Mouse (Mus musculus): Measurements from ENCODE around the gene Ksr2. TPM values are rescaled to one million over a fixed set of nuclear protein-coding genes. Genes with fewer than 3 reads are reported as not detected.
"Not testable (repeated sequence)": the region's sequence is repeated elsewhere in the genome, so short reads cannot be mapped to it uniquely, and the experiment has no call there.

Gene Ksr2
- polyA plus RNA-seq, 1 experiment, result 0.30 TPM

- H3K36me3 ChIP-seq (ENCODE audit: control insufficient read depth, insufficient read depth, low read length), result peaks cover 40% of the 10 kb centered on the region
- no peaks in the 10 kb centered on the region for H3K4me1 ChIP-seq (ENCODE audit: control insufficient read depth, insufficient read depth, insufficient read length)
- TF ChIP-seq CTCF (IDR thresholded peaks at IDR 0.05; ENCODE audit: extremely low read depth, insufficient read depth, insufficient read length, insufficient replicate concordance) (no peak), POLR2A (IDR thresholded peaks at IDR 0.05; ENCODE audit: low read depth, low read length) (no peak)
- H3K4me3 ChIP-seq (ENCODE audit: extremely low read depth, insufficient read depth, insufficient read length), result no peak overlapping the region
- H3K27ac ChIP-seq (ENCODE audit: insufficient read depth, low read length), result no peak overlapping the region
- 78% methylated on average over 7 of the region's 7 CpGs for WGBS
- no peak for DNase-seq (ENCODE audit: low read depth in 1 of 2, low spot score in 2 of 2)
- no peaks in the 10 kb centered on the region for H3K27me3 ChIP-seq (ENCODE audit: control insufficient read depth, insufficient read depth, low read length)
Observed at GRCm38 (mm10) chr5:117374372-117375049, 39.3 kb upstream of the Ksr2 start.

DNA sequence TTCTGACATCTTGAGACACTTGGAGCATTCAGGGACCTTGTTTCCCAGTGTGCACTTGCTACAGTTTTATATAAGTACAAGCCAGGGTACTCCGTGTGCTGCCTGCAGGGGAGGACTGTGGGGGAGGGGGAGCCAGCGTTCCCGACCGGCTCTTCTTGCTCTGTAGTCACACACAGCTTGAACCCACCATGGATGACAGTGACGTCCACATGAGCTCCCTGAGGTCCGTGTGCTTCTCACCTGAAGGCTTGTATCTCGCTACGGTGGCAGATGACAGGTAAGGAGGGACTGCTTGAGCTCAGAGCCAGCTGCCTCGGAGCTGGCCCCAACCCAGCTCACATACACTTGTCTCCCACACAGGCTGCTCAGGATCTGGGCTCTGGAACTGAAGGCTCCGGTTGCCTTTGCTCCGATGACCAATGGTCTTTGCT lies 37.5 kb upstream of the Ksr2 start:
- Histone ChIP-seq H3K27me3 (ENCODE audit: control insufficient read depth, insufficient read depth, low read length) (no peaks in the 10 kb centered on the region), H3K4me1 (ENCODE audit: control insufficient read depth, insufficient read depth, insufficient read length) (no peaks in the 10 kb centered on the region), H3K36me3 (ENCODE audit: control insufficient read depth, insufficient read depth, low read length) (peaks cover 41% of the 10 kb centered on the region), H3K4me3 (ENCODE audit: extremely low read depth, insufficient read depth, insufficient read length) (no peak overlapping the region), H3K27ac (ENCODE audit: insufficient read depth, low read length) (no peak overlapping the region)
- 94% methylated on average over 11 of the region's 11 CpGs for WGBS
- TF ChIP-seq CTCF (IDR thresholded peaks at IDR 0.05; ENCODE audit: extremely low read depth, insufficient read depth, insufficient read length, insufficient replicate concordance), result no peak
- no peak for TF ChIP-seq POLR2A (IDR thresholded peaks at IDR 0.05; ENCODE audit: low read depth, low read length)
- DNase-seq (ENCODE audit: low read depth in 1 of 2, low spot score in 2 of 2), result no peak

- H3K27ac ChIP-seq (ENCODE audit: insufficient read depth, low read length); H3K27me3 ChIP-seq (ENCODE audit: control insufficient read depth, insufficient read depth, low read length); H3K4me3 ChIP-seq (ENCODE audit: extremely low read depth, insufficient read depth, insufficient read length); H3K4me1 ChIP-seq (ENCODE audit: control insufficient read depth, insufficient read depth, insufficient read length): not testable (repeated sequence)
- peaks cover 33% of the 10 kb centered on the region for H3K36me3 ChIP-seq (ENCODE audit: control insufficient read depth, insufficient read depth, low read length)
- DNase-seq (ENCODE audit: low read depth in 1 of 2, low spot score in 2 of 2), result peak in 1 of 2 experiments; percentile 44
- 34% methylated on average over 14 of the region's 14 CpGs for WGBS
Observed at GRCm38 (mm10) chr5:117377731-117378130, 36.1 kb upstream of the Ksr2 start.

- no peak for TF ChIP-seq CTCF (IDR thresholded peaks at IDR 0.05; ENCODE audit: extremely low read depth, insufficient read depth, insufficient read length, insufficient replicate concordance)
- no peak for TF ChIP-seq POLR2A (IDR thresholded peaks at IDR 0.05; ENCODE audit: low read depth, low read length)
- no peak overlapping the region for H3K4me3 ChIP-seq (ENCODE audit: extremely low read depth, insufficient read depth, insufficient read length)
- DNase-seq (ENCODE audit: low read depth in 1 of 2, low spot score in 2 of 2), result no peak
- H3K36me3 ChIP-seq (ENCODE audit: control insufficient read depth, insufficient read depth, low read length), result peaks cover 30% of the 10 kb centered on the region
- WGBS, result 91% methylated on average over 4 of the region's 4 CpGs
- no peak overlapping the region for H3K27ac ChIP-seq (ENCODE audit: insufficient read depth, low read length)
- no peaks in the 10 kb centered on the region for H3K27me3 ChIP-seq (ENCODE audit: control insufficient read depth, insufficient read depth, low read length)
- H3K4me1 ChIP-seq (ENCODE audit: control insufficient read depth, insufficient read depth, insufficient read length), result no peaks in the 10 kb centered on the region
Observed at GRCm38 (mm10) chr5:117380199-117380598, 33.6 kb upstream of the Ksr2 start.

GRCm38 (mm10) chr5:117381785-117382184 lies 32.0 kb upstream of the Ksr2 start:
- no peaks in the 10 kb centered on the region for H3K4me1 ChIP-seq (ENCODE audit: control insufficient read depth, insufficient read depth, insufficient read length)
- 89% methylated on average over 7 of the region's 7 CpGs for WGBS
- H3K4me3 ChIP-seq (ENCODE audit: extremely low read depth, insufficient read depth, insufficient read length), result no peak overlapping the region
- H3K36me3 ChIP-seq (ENCODE audit: control insufficient read depth, insufficient read depth, low read length), result peaks cover 20% of the 10 kb centered on the region
- TF ChIP-seq CTCF (IDR thresholded peaks at IDR 0.05; ENCODE audit: extremely low read depth, insufficient read depth, insufficient read length, insufficient replicate concordance), result no peak
- no peak for TF ChIP-seq POLR2A (IDR thresholded peaks at IDR 0.05; ENCODE audit: low read depth, low read length)
- H3K27ac ChIP-seq (ENCODE audit: insufficient read depth, low read length), result no peak overlapping the region
- no peaks in the 10 kb centered on the region for H3K27me3 ChIP-seq (ENCODE audit: control insufficient read depth, insufficient read depth, low read length)
- no peak for DNase-seq (ENCODE audit: low read depth in 1 of 2, low spot score in 2 of 2)

- WGBS, result 70% methylated on average over 12 of the region's 12 CpGs
- Histone ChIP-seq H3K27ac (ENCODE audit: insufficient read depth, low read length) (no peak overlapping the region), H3K36me3 (ENCODE audit: control insufficient read depth, insufficient read depth, low read length) (peaks cover 17% of the 10 kb centered on the region), H3K4me1 (ENCODE audit: control insufficient read depth, insufficient read depth, insufficient read length) (peaks cover 4% of the 10 kb centered on the region; the same call in 1 of the 2 replicates), H3K4me3 (ENCODE audit: extremely low read depth, insufficient read depth, insufficient read length) (no peak overlapping the region), H3K27me3 (ENCODE audit: control insufficient read depth, insufficient read depth, low read length) (no peaks in the 10 kb centered on the region)
- TF ChIP-seq POLR2A (IDR thresholded peaks at IDR 0.05; ENCODE audit: low read depth, low read length) (no peak), CTCF (IDR thresholded peaks at IDR 0.05; ENCODE audit: extremely low read depth, insufficient read depth, insufficient read length, insufficient replicate concordance) (no peak)
- DNase-seq (ENCODE audit: low read depth in 1 of 2, low spot score in 2 of 2), result no peak
Observed at GRCm38 (mm10) chr5:117383198-117383597, 30.6 kb upstream of the Ksr2 start.

GRCm38 (mm10) chr5:117388296-117388751 lies 25.5 kb upstream of the Ksr2 start:
- no peak overlapping the region; the same call in 1 of the 2 replicates for H3K27ac ChIP-seq (ENCODE audit: insufficient read depth, low read length)
- peak overlapping the region; percentile 82 for H3K4me3 ChIP-seq (ENCODE audit: extremely low read depth, insufficient read depth, insufficient read length)
- H3K27me3 ChIP-seq (ENCODE audit: control insufficient read depth, insufficient read depth, low read length), result no peaks in the 10 kb centered on the region
- TF ChIP-seq CTCF (IDR thresholded peaks at IDR 0.05; ENCODE audit: extremely low read depth, insufficient read depth, insufficient read length, insufficient replicate concordance) (peak; percentile 21; the same call in 1 of the 2 replicates), POLR2A (IDR thresholded peaks at IDR 0.05; ENCODE audit: low read depth, low read length) (no peak)
- 0 out of 2 replicates have a peak, but pooled peaks cover 2% of the 10 kb centered on the region for H3K36me3 ChIP-seq (ENCODE audit: control insufficient read depth, insufficient read depth, low read length)
- H3K4me1 ChIP-seq (ENCODE audit: control insufficient read depth, insufficient read depth, insufficient read length), result peaks cover 10% of the 10 kb centered on the region
- DNase-seq (ENCODE audit: low read depth in 1 of 2, low spot score in 2 of 2), result peak; percentile 26 to 43
- WGBS, result 2% methylated on average over 16 of the region's 16 CpGs

Data from spleen, adult 2 months (tissue).